ENCODE assay signal across 23 mouse cellular contexts in the genomic region with DNA sequence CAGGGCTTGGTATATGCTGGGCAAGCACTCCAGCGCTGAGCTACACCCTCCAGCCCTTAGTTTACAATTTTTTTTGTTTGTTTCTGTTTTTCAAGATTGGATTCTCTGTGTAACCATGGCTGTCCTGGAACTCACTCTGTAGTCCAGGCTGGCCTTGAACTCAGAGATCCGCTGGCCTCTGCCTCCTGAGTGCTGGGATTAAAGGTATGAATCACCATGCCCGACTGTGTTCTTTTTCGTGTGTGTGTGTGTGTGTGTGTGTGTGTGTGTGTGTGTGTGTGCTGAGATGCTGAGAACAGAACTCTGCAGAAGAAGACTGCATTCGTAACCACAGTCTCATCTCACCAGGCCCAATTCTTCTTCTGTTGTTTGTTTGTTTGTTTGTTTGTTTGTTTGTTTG.
"Had no signal": no experiment of that assay in that cellular context is flagged by ENCODE, and none has a peak within 500 bp of the region (broad histone marks: within the 10 kb centered on the region; RNA-seq: fewer than 3 reads in every experiment).

No protein-coding gene starts in this region.

- H3K4me3 ChIP-seq: embryonic facial prominence, embryonic 10.5 days; embryonic facial prominence, embryonic 12.5 days; embryonic facial prominence, embryonic 13.5 days; embryonic facial prominence, embryonic 15.5 days; erythroblast, embryonic 14.5 days; forebrain, embryonic 10.5 days; forebrain, embryonic 12.5 days; forebrain, embryonic 13.5 days; forebrain, embryonic 15.5 days; heart, adult 2 months; heart, embryonic 10.5 days; heart, embryonic 12.5 days; heart, embryonic 13.5 days had no signal

- DNase-seq: cerebellum, postnatal 14 days; cerebellum, postnatal 25 days; cerebellum, postnatal 36 days; embryo, embryonic 11 days; forebrain, postnatal 0 days; gastrocnemius, postnatal 10 days; gastrocnemius, postnatal 25 days; gastrocnemius, postnatal 36 days; heart, adult 11 months; heart, adult 18-20 months; heart, adult 2 months had no signal

- H3K27ac ChIP-seq: embryonic facial prominence, embryonic 10.5 days; embryonic facial prominence, embryonic 12.5 days; embryonic facial prominence, embryonic 13.5 days; embryonic facial prominence, embryonic 15.5 days; forebrain, embryonic 10.5 days; forebrain, embryonic 12.5 days; forebrain, embryonic 13.5 days; forebrain, embryonic 15.5 days; heart, adult 2 months; heart, embryonic 13.5 days had no signal
